Mouse (Mus musculus) kidney, adult 2 months (tissue): ENCODE data around the gene Spaca9.

Experiments used
- CTCF ChIP-seq: fragments of 200-500 bp; conservative IDR thresholded peaks from 2 replicates; pipeline ENCODE4 v1.5.1; 2011; ENCODE audit warnings: low read depth, mild to moderate bottlenecking, control low read depth, low read length, moderate library complexity, mixed read lengths; ENCODE audit not compliant: insufficient read depth, insufficient read length
- POLR2A ChIP-seq: fragments of 200-500 bp; IDR thresholded peaks from one replicate; pipeline ENCODE4 v1.6.1; 2011; ENCODE audit warnings: low read depth, low read length, control low read depth

DNA sequence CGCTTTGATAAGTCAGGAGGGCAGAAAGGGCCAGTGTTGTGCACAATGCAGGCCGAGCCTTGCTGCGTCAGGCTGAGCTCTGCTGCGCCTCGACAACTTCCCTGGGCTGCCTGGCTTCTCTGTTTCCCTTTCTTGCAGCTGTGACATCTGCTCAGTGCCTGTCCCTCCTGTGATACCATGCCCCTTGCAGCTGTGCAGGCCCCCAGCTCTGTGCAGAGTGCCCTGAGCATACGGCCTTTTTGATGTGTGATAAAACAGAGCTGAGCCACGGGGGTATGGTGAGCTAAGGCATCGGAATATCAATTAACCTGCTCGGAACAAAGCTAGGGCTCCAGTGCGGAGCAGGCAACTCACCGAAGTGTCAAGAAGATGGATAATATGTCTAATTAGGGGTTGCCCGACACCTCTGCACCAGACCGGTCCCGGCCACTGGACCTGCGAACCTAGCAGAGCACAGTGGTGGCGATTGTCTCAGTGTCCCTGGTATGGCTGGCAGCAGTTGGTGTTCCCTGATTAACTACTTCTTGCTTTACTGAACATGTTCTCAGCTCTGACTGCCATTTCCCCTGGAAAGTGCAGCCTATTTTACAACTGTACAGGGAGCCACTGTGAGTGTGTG lies 28.4 kb upstream of the Spaca9 start:
- TF ChIP-seq POLR2A: no peak
- no peak for TF ChIP-seq CTCF
